Mouse (Mus musculus) midbrain, postnatal 0 days (tissue): ENCODE results near the gene Gpr39. TPM values are rescaled to one million over a fixed set of nuclear protein-coding genes. Genes with fewer than 3 reads are reported as not detected.

Source experiments
- ATAC-seq: fragments of 200-750 bp; cut with Nextera tagmentation; 2 replicates; pipeline ENCODE4 v1.8.0; 2017; ENCODE audit warnings: moderate number of reproducible peaks, mild to moderate bottlenecking, moderate TSS enrichment, moderate library complexity; ENCODE audit not compliant: low FRiP score
- DNase-seq: peaks from one replicate; pipeline ENCODE4 v3.0.0-alpha.2; 2015; ENCODE audit warnings: low spot score
- H3K27ac ChIP-seq: fragments of 300-500 bp; sonication (generic); 2 replicates; pipeline ENCODE4 v1.5.1; 2014; ENCODE audit warnings: low read depth, mild to moderate bottlenecking, low read length, mixed read lengths
- H3K27me3 ChIP-seq: fragments of 300-500 bp; sonication (generic); 2 replicates; pipeline ENCODE4 v1.6.1; 2014; ENCODE audit warnings: low read length, control low read depth, mixed read lengths; ENCODE audit not compliant: insufficient read depth
- H3K36me3 ChIP-seq: fragments of 300-500 bp; sonication (generic); 2 replicates; pipeline ENCODE4 v1.6.1; 2014; ENCODE audit warnings: low read length, control low read depth, mixed read lengths; ENCODE audit not compliant: insufficient read depth
- H3K4me1 ChIP-seq: fragments of 300-500 bp; sonication (generic); 2 replicates; pipeline ENCODE4 v1.6.1; 2014; ENCODE audit warnings: mild to moderate bottlenecking, control low read depth, antibody characterized with exemption, low read length, mixed read lengths; ENCODE audit not compliant: insufficient read depth
- H3K4me2 ChIP-seq: fragments of 300-500 bp; sonication (generic); 2 replicates; pipeline ENCODE4 v1.6.1; 2014; ENCODE audit warnings: low read depth, mild to moderate bottlenecking, low read length, mixed read lengths; ENCODE audit not compliant: poor library complexity, severe bottlenecking
- H3K4me3 ChIP-seq: fragments of 300-500 bp; sonication (generic); 2 replicates; pipeline ENCODE4 v1.5.1; 2014; ENCODE audit warnings: low read depth, mild to moderate bottlenecking, low read length, moderate library complexity
- H3K9ac ChIP-seq: fragments of 300-500 bp; sonication (generic); replicated peaks from 2 replicates; pipeline ENCODE4 v1.6.1; 2014; ENCODE audit warnings: mild to moderate bottlenecking, low read length, moderate library complexity, mixed read lengths; ENCODE audit not compliant: poor library complexity, severe bottlenecking
- H3K9me3 ChIP-seq: fragments of 300-500 bp; sonication (generic); 2 replicates; pipeline ENCODE4 v1.6.1; 2016; ENCODE audit warnings: low read length, control low read depth
- CTCF ChIP-seq: IDR thresholded peaks from 2 replicates; pipeline ENCODE4 v1.5.1; 2016; ENCODE audit warnings: antibody characterized with exemption, mild to moderate bottlenecking
- WGBS: fragments of 180-500 bp; shearing (Covaris S2); extraction: QIAGEN DNeasy Blood & Tissue Kit; methylation state at CpG from one replicate; pipeline ENCODE4 v1.1.7; 2014; 5-methylcytosine and 5-hydroxymethylcytosine counted together
- polyA plus RNA-seq: library from polyadenylated mRNA; unstranded; fragments of >200 nt; fragmentation: Nextera tagmentation; extraction: Ambion mirVana; gene quantifications from 2 replicates; pipeline ENCODE4 v1.2.1, GENCODE M21; 2015
- total RNA-seq: library from RNA; depleted of rRNA; stranded (reverse); fragments of >200 nt; gene quantifications from 2 replicates; pipeline ENCODE4 v1.2.3, GENCODE M21; 2014

Gene Gpr39
- total and polyA plus RNA-seq, 2 experiments from 2014 or later, result 0.06 to 1.6 TPM

- Histone ChIP-seq H3K36me3 (no peaks in the 10 kb centered on the region), H3K4me3 (no peak overlapping the region), H3K9ac (no peak overlapping the region), H3K9me3 (no peaks in the 10 kb centered on the region), H3K4me2 (no peak overlapping the region), H3K27me3 (no peaks in the 10 kb centered on the region), H3K4me1 (no peaks in the 10 kb centered on the region), H3K27ac (no peak overlapping the region)
- DNase-seq (no peak), ATAC-seq (no peak)
- 81% methylated on average over 1 of the region's 1 CpGs for WGBS
- TF ChIP-seq CTCF, result no peak
These were observed 23.8 kb upstream of the Gpr39 start for GRCm38 (mm10) chr1:125652836-125653594.

DNA sequence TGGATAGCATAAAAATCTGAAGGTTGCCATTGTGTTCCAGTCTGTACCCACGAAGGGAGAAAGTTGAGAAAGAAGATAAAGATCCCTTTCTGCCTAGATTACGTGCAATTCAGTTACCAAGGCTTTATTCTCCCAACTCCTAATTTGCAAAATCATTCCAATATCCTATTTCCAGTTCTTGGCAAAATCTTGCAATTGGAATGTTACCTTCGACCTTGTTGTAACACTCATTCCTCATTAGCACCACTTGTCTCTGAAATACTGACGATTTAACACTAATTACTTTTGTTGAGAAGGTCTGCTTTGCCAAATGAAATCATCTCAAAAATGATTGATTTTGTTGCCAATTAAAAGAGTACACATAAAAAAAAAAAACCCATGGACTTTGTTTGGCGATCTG lies 19.4 kb upstream of the Gpr39 start:
- no peak overlapping the region for H3K4me3 ChIP-seq
- DNase-seq, result no peak
- TF ChIP-seq CTCF, result no peak
- no peaks in the 10 kb centered on the region for H3K4me1 ChIP-seq
- 83% methylated on average over 5 of the region's 5 CpGs for WGBS
- no peak overlapping the region for H3K27ac ChIP-seq
- H3K9ac ChIP-seq, result no peak overlapping the region
- no peaks in the 10 kb centered on the region for H3K9me3 ChIP-seq
- no peak overlapping the region for H3K4me2 ChIP-seq
- H3K27me3 ChIP-seq, result no peaks in the 10 kb centered on the region
- no peak for ATAC-seq
- no peaks in the 10 kb centered on the region for H3K36me3 ChIP-seq

DNA sequence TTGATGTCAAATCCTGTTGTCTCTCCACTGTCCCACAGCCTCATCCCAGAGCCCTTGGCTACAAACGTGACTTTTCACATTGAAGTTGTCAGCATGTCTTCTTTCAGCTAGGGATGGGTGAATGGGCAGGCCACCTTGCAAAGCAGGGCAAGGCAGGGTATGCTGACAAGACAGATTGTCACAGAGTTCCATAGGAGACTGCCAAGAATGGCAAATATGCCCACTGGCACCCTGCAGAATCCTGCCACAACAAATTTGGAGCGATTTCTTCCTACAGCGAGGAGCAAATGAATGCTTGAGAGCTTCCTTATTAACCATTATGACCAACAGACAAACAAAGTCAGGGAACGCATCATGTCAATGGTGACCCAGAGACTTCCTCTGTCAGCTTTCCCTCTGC lies 16.6 kb upstream of the Gpr39 start:
- Histone ChIP-seq H3K27me3 (no peaks in the 10 kb centered on the region), H3K9ac (no peak overlapping the region), H3K4me1 (no peaks in the 10 kb centered on the region), H3K4me3 (no peak overlapping the region), H3K4me2 (no peak overlapping the region), H3K36me3 (no peaks in the 10 kb centered on the region), H3K9me3 (no peaks in the 10 kb centered on the region), H3K27ac (no peak overlapping the region)
- ATAC-seq, result no peak
- peak; percentile 61 for DNase-seq
- 86% methylated on average over 4 of the region's 4 CpGs for WGBS
- TF ChIP-seq CTCF, result no peak

- no peak for DNase-seq
- H3K4me2 ChIP-seq, result no peak overlapping the region
- no peaks in the 10 kb centered on the region for H3K9me3 ChIP-seq
- no peak overlapping the region for H3K9ac ChIP-seq
- ATAC-seq, result no peak
- no peak overlapping the region for H3K27ac ChIP-seq
- no peak for TF ChIP-seq CTCF
- H3K27me3 ChIP-seq, result no peaks in the 10 kb centered on the region
- 97% methylated on average over 4 of the region's 4 CpGs for WGBS
- H3K4me1 ChIP-seq, result no peaks in the 10 kb centered on the region
- no peak overlapping the region for H3K4me3 ChIP-seq
- no peaks in the 10 kb centered on the region for H3K36me3 ChIP-seq
These were observed 15.9 kb upstream of the Gpr39 start for GRCm38 (mm10) chr1:125660901-125661300.

DNA sequence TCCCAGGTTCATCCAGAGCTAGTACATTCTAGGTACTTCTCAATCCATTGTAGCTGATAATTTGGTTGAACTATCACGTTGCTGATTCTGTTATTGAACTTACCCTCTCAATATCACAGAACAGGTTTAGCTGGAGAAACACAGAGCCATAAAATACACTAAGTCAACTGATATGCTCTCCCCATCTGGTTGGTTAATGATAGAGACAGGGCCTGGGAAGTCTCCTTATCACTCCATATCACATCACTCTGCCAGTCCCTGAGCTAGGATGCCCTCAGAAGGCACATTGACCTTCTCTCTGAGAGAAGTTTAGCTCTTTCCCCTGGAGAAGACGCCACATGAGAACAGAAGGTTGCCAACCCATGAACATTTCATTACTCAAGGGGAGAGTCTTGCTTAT lies 14.7 kb upstream of the Gpr39 start:
- Histone ChIP-seq H3K27me3 (no peaks in the 10 kb centered on the region), H3K4me2 (no peak overlapping the region), H3K4me3 (no peak overlapping the region), H3K9ac (no peak overlapping the region), H3K36me3 (no peaks in the 10 kb centered on the region), H3K4me1 (no peaks in the 10 kb centered on the region), H3K27ac (no peak overlapping the region), H3K9me3 (no peaks in the 10 kb centered on the region)
- ATAC-seq, result no peak
- DNase-seq, result no peak
- WGBS, result 91% methylated on average over 2 of the region's 2 CpGs
- no peak for TF ChIP-seq CTCF

GRCm38 (mm10) chr1:125662660-125663059 lies 14.1 kb upstream of the Gpr39 start:
- TF ChIP-seq CTCF, result no peak
- ATAC-seq, result no peak
- Histone ChIP-seq H3K4me2 (no peak overlapping the region), H3K4me3 (no peak overlapping the region), H3K4me1 (no peaks in the 10 kb centered on the region), H3K9me3 (no peaks in the 10 kb centered on the region), H3K36me3 (no peaks in the 10 kb centered on the region), H3K9ac (no peak overlapping the region), H3K27me3 (no peaks in the 10 kb centered on the region), H3K27ac (no peak overlapping the region)
- DNase-seq, result no peak
- 84% methylated on average over 5 of the region's 5 CpGs for WGBS
